Mouse (Mus musculus) naive thymus-derived CD4-positive, alpha-beta T cell, adult 2 months (primary cell): ENCODE measurements at regions not wholly inside any gene's neighbourhood (a gene's known extent, or its start where the extent isn't known, plus 50 kb on each side); places are given as distances from the start of the nearest gene placed in this dataset.

Experiments used
- DNase-seq: peaks from one replicate; pipeline ENCODE4 v3.0.0-alpha.2; 2011; ENCODE audit warnings: low read depth

DNA sequence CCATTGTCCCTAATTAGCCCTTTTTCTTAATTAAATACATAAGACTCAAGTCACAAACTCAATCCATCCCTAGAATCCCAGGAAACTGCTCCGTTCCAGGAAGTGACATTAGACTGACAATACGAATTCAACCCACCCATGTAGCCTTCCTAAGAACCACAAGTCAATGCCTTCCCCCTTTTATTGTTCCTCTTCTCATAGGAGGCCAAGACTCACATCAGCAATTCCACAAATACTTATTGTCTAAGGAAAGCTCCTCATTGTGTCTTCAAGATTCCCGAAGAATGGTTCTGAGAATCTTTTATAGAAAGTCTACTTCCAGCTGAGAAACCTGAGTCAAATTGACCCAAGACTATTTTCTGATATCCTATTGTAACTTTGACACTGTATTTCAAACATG lies 147.3 kb downstream of the Dmac1 start:
- no peak for DNase-seq

DNA sequence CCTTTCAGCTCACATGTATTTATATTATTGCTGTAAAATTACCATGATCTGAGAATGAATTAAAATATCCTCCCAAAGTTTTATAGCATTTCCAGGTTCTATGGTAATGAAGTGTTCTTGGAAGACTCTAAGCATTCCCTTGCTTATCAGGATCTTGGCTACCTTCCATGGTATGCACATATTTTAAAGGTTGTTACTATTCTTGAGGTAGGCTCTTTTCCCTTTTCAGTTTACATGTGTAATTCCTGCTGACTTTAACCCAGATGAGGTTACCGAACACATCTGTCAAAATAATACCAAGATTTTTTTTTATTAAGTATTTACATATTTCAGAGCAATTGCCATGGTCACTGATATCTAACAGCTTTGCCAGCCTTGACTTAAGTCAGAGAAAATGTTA lies 162.2 kb downstream of the Dmac1 start:
- DNase-seq = no peak

DNA sequence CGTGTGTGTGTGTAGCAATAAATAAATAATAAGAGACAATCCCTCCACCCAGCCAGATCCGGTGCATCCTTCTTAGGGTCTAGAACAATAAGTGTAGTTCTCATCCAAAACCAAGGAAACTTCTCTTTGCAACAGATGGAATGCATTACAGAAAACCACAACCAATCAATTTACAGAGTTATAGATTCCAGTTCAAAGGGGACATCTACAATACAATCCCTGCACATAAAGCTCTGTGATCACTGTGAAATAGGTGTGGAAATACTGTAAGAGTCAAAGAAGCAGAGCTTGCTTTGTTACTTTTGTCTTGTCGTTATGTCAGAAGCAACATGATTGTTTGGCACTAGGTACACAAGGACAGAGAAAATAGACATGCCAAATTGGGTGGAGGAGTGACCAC lies 162.8 kb downstream of the Dmac1 start:
- no peak for DNase-seq

DNA sequence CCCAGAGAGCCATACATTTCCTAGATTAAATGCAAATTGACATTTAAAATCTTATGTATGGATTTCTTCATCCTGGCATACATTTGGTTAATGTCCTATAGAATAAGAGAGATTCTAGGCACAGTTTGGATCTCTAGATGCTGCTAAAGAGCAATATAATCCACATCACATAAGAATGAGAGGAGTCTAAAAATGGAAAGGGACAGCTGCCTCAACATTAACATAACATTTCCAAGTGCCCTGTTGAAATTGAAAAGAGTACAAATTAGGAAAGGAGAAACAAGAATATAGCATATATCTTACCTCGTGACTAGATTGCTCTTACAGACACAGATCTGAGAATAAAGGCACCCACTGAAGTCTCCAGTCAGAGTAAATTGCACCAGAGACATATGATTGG lies 212.3 kb downstream of the Dmac1 start:
- DNase-seq = no peak

DNA sequence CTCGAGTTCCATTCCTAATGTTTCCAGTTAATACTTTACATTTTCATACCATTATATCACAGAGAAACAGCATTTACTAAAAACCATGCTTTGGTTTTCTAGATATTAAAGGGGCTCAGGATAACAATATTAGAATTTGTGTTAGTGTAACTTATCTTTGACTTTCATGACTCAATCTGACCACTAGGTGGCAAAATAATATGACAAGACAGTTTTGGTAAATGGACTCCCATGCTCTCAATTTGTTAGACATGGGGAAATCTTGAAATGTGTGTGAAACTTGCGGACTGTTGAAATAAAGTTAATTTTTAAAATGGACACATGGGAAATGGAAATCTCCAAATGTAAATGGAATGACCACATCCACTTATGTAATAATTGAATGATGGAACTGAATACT lies 214.8 kb downstream of the Dmac1 start:
- DNase-seq = peak; percentile 48

DNA sequence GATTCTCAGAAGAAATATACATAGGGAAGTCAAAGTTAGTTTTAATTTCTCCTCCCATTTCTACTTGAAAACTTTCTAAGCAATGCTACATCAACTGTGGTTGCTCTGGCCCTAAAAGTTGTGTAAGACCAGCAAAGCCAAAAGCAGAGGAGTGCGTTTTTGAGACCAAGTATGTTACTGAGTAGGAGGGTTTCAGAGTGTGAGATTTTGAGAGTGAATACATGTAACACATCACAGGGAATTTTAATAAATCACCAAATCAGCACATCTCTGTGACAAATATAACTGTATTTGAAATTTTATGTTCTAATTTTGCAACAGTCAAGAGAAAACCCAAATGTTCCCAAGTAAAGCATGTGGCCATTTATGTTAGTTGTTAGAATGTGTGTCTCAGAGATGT lies 234.6 kb downstream of the Dmac1 start:
- DNase-seq = no peak

DNA sequence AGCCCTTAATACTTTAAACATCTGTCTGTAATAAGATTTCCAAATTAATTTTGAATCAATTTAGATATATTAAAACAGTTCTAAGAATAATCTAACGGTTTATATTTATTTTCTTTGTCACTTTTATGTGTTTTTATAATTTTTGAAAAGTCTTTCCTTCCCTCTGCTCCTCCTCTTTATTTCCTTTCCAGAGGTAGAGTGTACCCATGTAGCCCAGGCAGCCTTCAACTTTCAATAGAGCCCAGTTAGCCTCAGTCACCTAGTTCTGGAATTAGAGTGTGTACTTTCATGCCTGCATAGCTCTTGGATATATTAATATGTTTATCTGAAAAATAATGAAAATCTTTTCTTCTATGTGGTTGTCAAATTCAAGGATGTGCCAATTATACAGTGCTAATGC lies 235.5 kb downstream of the Dmac1 start:
- DNase-seq = no peak

DNA sequence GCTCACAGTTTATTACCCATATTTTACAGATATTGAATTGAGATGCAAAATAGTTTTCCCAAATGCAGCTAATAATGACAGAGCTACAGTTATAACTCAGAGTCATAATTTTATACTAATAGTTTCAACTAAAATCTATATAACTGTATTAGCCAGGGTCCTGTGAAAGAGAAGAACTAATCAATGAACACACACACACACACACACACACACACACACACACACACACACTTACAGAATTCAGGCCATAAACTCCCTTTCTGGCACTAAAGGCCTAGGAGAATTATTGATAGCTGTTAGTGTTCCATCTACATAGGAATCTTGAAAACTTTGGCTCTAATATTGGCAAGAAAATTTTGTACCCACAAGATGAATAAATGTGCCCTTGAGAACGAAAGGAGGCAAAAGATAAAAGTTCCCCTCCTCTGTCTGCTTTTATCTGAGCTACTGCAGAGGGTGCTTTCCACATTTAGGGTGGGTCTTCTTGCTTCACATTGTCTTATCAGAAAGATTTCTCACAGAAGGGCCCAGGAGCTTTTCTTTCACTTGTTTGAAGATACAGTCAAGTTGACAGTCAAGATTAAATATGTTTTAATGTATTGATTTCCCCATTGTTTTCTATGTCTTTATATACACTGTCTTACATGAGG lies 236.1 kb downstream of the Dmac1 start:
- no peak for DNase-seq
